Mouse (Mus musculus) lung, embryonic 16.5 days (tissue): Measurements from ENCODE around the gene Chrm4. TPM values are rescaled to one million over a fixed set of nuclear protein-coding genes. Genes with fewer than 3 reads are reported as not detected.

Experiments
- ATAC-seq: fragments of 200-750 bp; cut with Nextera tagmentation; 2 replicates; pipeline ENCODE4 v1.8.0; 2017; ENCODE audit warnings: low read depth, mild to moderate bottlenecking, moderate library complexity
- H3K27ac ChIP-seq: fragments of 300-500 bp; sonication (generic); 2 replicates; pipeline ENCODE4 v1.5.1; 2014; ENCODE audit warnings: mild to moderate bottlenecking, control low read depth, low read length
- H3K27me3 ChIP-seq: fragments of 300-500 bp; sonication (generic); 2 replicates; pipeline ENCODE4 v1.6.1; 2014; ENCODE audit warnings: low read depth, low read length, mixed read lengths; ENCODE audit not compliant: control insufficient read depth, insufficient read depth
- H3K36me3 ChIP-seq: fragments of 300-500 bp; sonication (generic); 2 replicates; pipeline ENCODE4 v1.6.1; 2014; ENCODE audit warnings: low read length; ENCODE audit not compliant: control insufficient read depth, insufficient read depth
- H3K4me1 ChIP-seq: fragments of 300-500 bp; sonication (generic); replicated peaks from 2 replicates; pipeline ENCODE4 v1.6.1; 2014; ENCODE audit warnings: low read length, mixed read lengths; ENCODE audit not compliant: control insufficient read depth, insufficient read depth
- H3K4me2 ChIP-seq: fragments of 300-500 bp; sonication (generic); 2 replicates; pipeline ENCODE4 v1.6.1; 2014; ENCODE audit warnings: low read depth, low read length, control low read depth
- H3K4me3 ChIP-seq: fragments of 300-500 bp; sonication (generic); 2 replicates; pipeline ENCODE4 v1.5.1; 2014; ENCODE audit warnings: mild to moderate bottlenecking, low read length, control low read depth
- H3K9ac ChIP-seq: fragments of 300-500 bp; sonication (generic); 2 replicates; pipeline ENCODE4 v1.6.1; 2014; ENCODE audit warnings: low read length, control low read depth
- H3K9me3 ChIP-seq: fragments of 300-500 bp; sonication (generic); 2 replicates; pipeline ENCODE4 v1.6.1; 2016; ENCODE audit warnings: low read length; ENCODE audit not compliant: control insufficient read depth
- WGBS: fragments of 180-500 bp; shearing (Covaris S2); extraction: QIAGEN DNeasy Blood & Tissue Kit; methylation state at CpG from one replicate; pipeline ENCODE4 v1.1.7; 2014; 5-methylcytosine and 5-hydroxymethylcytosine counted together
- polyA plus RNA-seq: library from polyadenylated mRNA; unstranded; fragments of >200 nt; fragmentation: Nextera tagmentation; extraction: Ambion mirVana; gene quantifications from 2 replicates; pipeline ENCODE4 v1.2.1, GENCODE M21; 2015

Gene Chrm4
- polyA plus RNA-seq, 1 experiment from 2014 or later = 0.10 TPM

- Histone ChIP-seq H3K9ac (no peak overlapping the region), H3K4me3 (peak overlapping the region; percentile 60), H3K4me2 (peak overlapping the region; percentile 90), H3K27me3 (peaks cover 40% of the 10 kb centered on the region), H3K4me1 (peaks cover 18% of the 10 kb centered on the region), H3K27ac (no peak overlapping the region), H3K36me3 (peaks cover 16% of the 10 kb centered on the region), H3K9me3 (no peaks in the 10 kb centered on the region)
- peak; percentile 40 for ATAC-seq
- 2% methylated on average over 31 of the region's 31 CpGs for WGBS
Observed at GRCm38 (mm10) chr2:91921181-91921789, 5.8 kb upstream of the Chrm4 start.

- no peak overlapping the region for H3K27ac ChIP-seq
- no peaks in the 10 kb centered on the region for H3K9me3 ChIP-seq
- WGBS = under 1% methylated on average over 63 of the region's 64 CpGs
- H3K9ac ChIP-seq = peak overlapping the region; percentile 42; the same call in 1 of the 2 replicates
- H3K4me1 ChIP-seq = peaks cover 18% of the 10 kb centered on the region
- H3K27me3 ChIP-seq = peaks cover 40% of the 10 kb centered on the region
- peak overlapping the region; percentile 60 for H3K4me3 ChIP-seq
- peak overlapping the region; percentile 90 for H3K4me2 ChIP-seq
- H3K36me3 ChIP-seq = peaks cover 13% of the 10 kb centered on the region
- peak; percentile 67 for ATAC-seq
Observed at GRCm38 (mm10) chr2:91921790-91922570, 5.1 kb upstream of the Chrm4 start.

- Histone ChIP-seq H3K4me2 (peak overlapping the region; percentile 90), H3K4me3 (peak overlapping the region; percentile 60), H3K27me3 (peaks cover 40% of the 10 kb centered on the region), H3K27ac (no peak overlapping the region), H3K9ac (no peak overlapping the region), H3K9me3 (no peaks in the 10 kb centered on the region), H3K36me3 (peaks cover 6% of the 10 kb centered on the region), H3K4me1 (peaks cover 18% of the 10 kb centered on the region)
- 4% methylated on average over 37 of the region's 37 CpGs for WGBS
- no peak; the same call in 1 of the 2 replicates for ATAC-seq
Observed at GRCm38 (mm10) chr2:91922586-91923414, 4.2 kb upstream of the Chrm4 start.

GRCm38 (mm10) chr2:91923415-91924337 is 3.4 kb upstream of the Chrm4 start:
- Histone ChIP-seq H3K4me3 (peak overlapping the region; percentile 44), H3K9ac (peak overlapping the region; percentile 38; the same call in 1 of the 2 replicates), H3K36me3 (no peaks in the 10 kb centered on the region), H3K4me2 (peak overlapping the region; percentile 62), H3K27ac (no peak overlapping the region), H3K27me3 (peaks cover 40% of the 10 kb centered on the region), H3K9me3 (no peaks in the 10 kb centered on the region), H3K4me1 (peaks cover 20% of the 10 kb centered on the region)
- WGBS = 2% methylated on average over 54 of the region's 54 CpGs
- ATAC-seq = peak; percentile 37; the same call in 1 of the 2 replicates

GRCm38 (mm10) chr2:91924726-91925125 is 2.3 kb upstream of the Chrm4 start:
- Histone ChIP-seq H3K27me3 (peaks cover 40% of the 10 kb centered on the region), H3K9me3 (no peaks in the 10 kb centered on the region), H3K4me1 (peaks cover 21% of the 10 kb centered on the region), H3K4me2 (no peak overlapping the region), H3K4me3 (no peak overlapping the region), H3K9ac (no peak overlapping the region), H3K27ac (no peak overlapping the region), H3K36me3 (no peaks in the 10 kb centered on the region)
- ATAC-seq = no peak
- 79% methylated on average over 1 of the region's 1 CpGs for WGBS

GRCm38 (mm10) chr2:91925442-91925841 is 1.6 kb upstream of the Chrm4 start:
- H3K4me1 ChIP-seq = peaks cover 28% of the 10 kb centered on the region
- H3K27ac ChIP-seq = no peak overlapping the region
- H3K9ac ChIP-seq = no peak overlapping the region
- peaks cover 38% of the 10 kb centered on the region for H3K27me3 ChIP-seq
- H3K4me2 ChIP-seq = no peak overlapping the region
- no peaks in the 10 kb centered on the region for H3K9me3 ChIP-seq
- WGBS = 63% methylated on average over 15 of the region's 15 CpGs
- no peaks in the 10 kb centered on the region for H3K36me3 ChIP-seq
- no peak for ATAC-seq
- no peak overlapping the region for H3K4me3 ChIP-seq

GRCm38 (mm10) chr2:91927826-91928533 is 931 bp downstream of the Chrm4 start:
- Histone ChIP-seq H3K9ac (no peak overlapping the region), H3K4me1 (peaks cover 30% of the 10 kb centered on the region), H3K4me3 (no peak overlapping the region), H3K36me3 (peaks cover under 1% of the 10 kb centered on the region; the same call in 1 of the 2 replicates), H3K4me2 (peak overlapping the region; percentile 31; the same call in 1 of the 2 replicates), H3K9me3 (no peaks in the 10 kb centered on the region), H3K27ac (no peak overlapping the region), H3K27me3 (peaks cover 14% of the 10 kb centered on the region)
- no peak for ATAC-seq
- 40% methylated on average over 34 of the region's 34 CpGs for WGBS
